Mouse (Mus musculus): ENCODE data around the gene Fstl4. TPM values are rescaled to one million over a fixed set of nuclear protein-coding genes. Genes with fewer than 3 reads are reported as not detected.

The Fstl4 gene
- polyA plus RNA-seq (2014; fragmentation: Illumina TruSeq; extraction: RNeasy Lipid Tissue Mini Kit (QIAGEN cat#74804); ENCODE audit: low read depth, low replicate concordance) = 0.32 TPM

GRCm38 (mm10) chr11:52764461-52764893 lies at the start of gene Fstl4:
Fstl4 (plus strand) TSS chr11:52764634.

All from sigmoid colon, adult 10 weeks (tissue).